Mouse (Mus musculus) hindbrain, postnatal 0 days (tissue): ENCODE measurements around the gene Agpat1. TPM values are rescaled to one million over a fixed set of nuclear protein-coding genes. Genes with fewer than 3 reads are reported as not detected.

ENCODE experiments used
- ATAC-seq: fragments of 200-750 bp; cut with Nextera tagmentation; 2 replicates; pipeline ENCODE4 v1.8.0; 2017; ENCODE audit warnings: mild to moderate bottlenecking, moderate TSS enrichment, moderate library complexity
- DNase-seq: peaks from one replicate; pipeline ENCODE4 v3.0.0-alpha.2; 2015; ENCODE audit warnings: low spot score
- H3K27ac ChIP-seq: fragments of 300-500 bp; sonication (generic); 2 replicates; pipeline ENCODE4 v1.5.1; 2014; ENCODE audit warnings: mild to moderate bottlenecking
- H3K27me3 ChIP-seq: fragments of 300-500 bp; sonication (generic); 2 replicates; pipeline ENCODE4 v1.6.1; 2014; ENCODE audit warnings: low read length, mixed read lengths; ENCODE audit not compliant: insufficient read depth
- H3K36me3 ChIP-seq: fragments of 300-500 bp; sonication (generic); 2 replicates; pipeline ENCODE4 v1.6.1; 2014; ENCODE audit warnings: low read length, mixed read lengths; ENCODE audit not compliant: insufficient read depth
- H3K4me1 ChIP-seq: fragments of 300-500 bp; sonication (generic); 2 replicates; pipeline ENCODE4 v1.6.1; 2014; ENCODE audit warnings: antibody characterized with exemption, low read length, mixed read lengths; ENCODE audit not compliant: insufficient read depth
- H3K4me2 ChIP-seq: fragments of 300-500 bp; sonication (generic); 2 replicates; pipeline ENCODE4 v1.6.1; 2014; ENCODE audit warnings: low read depth, mild to moderate bottlenecking, low read length, moderate library complexity, mixed read lengths
- H3K4me3 ChIP-seq: fragments of 300-500 bp; sonication (generic); 2 replicates; pipeline ENCODE4 v1.5.1; 2014; ENCODE audit warnings: low read length
- H3K9ac ChIP-seq: fragments of 300-500 bp; sonication (generic); replicated peaks from 2 replicates; pipeline ENCODE4 v1.6.1; 2014; ENCODE audit warnings: mild to moderate bottlenecking, low read length, moderate library complexity, mixed read lengths
- H3K9me3 ChIP-seq: fragments of 300-500 bp; sonication (generic); 2 replicates; pipeline ENCODE4 v1.6.1; 2016; ENCODE audit warnings: low read length, mixed read lengths
- CTCF ChIP-seq: IDR thresholded peaks from 2 replicates; pipeline ENCODE4 v1.5.1; 2016; ENCODE audit warnings: antibody characterized with exemption, control low read depth, low read depth
- WGBS: fragments of 180-500 bp; shearing (Covaris S2); extraction: QIAGEN DNeasy Blood & Tissue Kit; methylation state at CpG from one replicate; pipeline ENCODE4 v1.1.7; 2014; 5-methylcytosine and 5-hydroxymethylcytosine counted together
- polyA plus RNA-seq: library from polyadenylated mRNA; unstranded; fragments of >200 nt; fragmentation: Nextera tagmentation; extraction: Ambion mirVana; gene quantifications from 2 replicates; pipeline ENCODE4 v1.2.1, GENCODE M21; 2015
- total RNA-seq: library from RNA; depleted of rRNA; stranded (reverse); fragments of >200 nt; gene quantifications from 2 replicates; pipeline ENCODE4 v1.2.3, GENCODE M21; 2014

The Agpat1 gene
- total and polyA plus RNA-seq, 2 experiments from 2014 or later, result 98.4 to 322 TPM

- Histone ChIP-seq H3K4me1 (peaks cover 19% of the 10 kb centered on the region), H3K4me3 (peak overlapping the region; percentile 66), H3K9ac (peak overlapping the region; percentile 48), H3K4me2 (peak overlapping the region; percentile 71), H3K36me3 (peaks cover 10% of the 10 kb centered on the region), H3K9me3 (no peaks in the 10 kb centered on the region), H3K27ac (peak overlapping the region; percentile 78; the same call in 1 of the 2 replicates), H3K27me3 (no peaks in the 10 kb centered on the region)
- DNase-seq (no peak), ATAC-seq (no peak)
- WGBS, result 52% methylated on average over 10 of the region's 10 CpGs
- TF ChIP-seq CTCF, result no peak
These were observed 41.3 kb downstream of the Agpat1 start for GRCm38 (mm10) chr17:34645256-34645829.

- WGBS, result 73% methylated on average over 30 of the region's 30 CpGs
- no peak overlapping the region for H3K4me3 ChIP-seq
These were observed 41.9 kb downstream of the Agpat1 start for GRCm38 (mm10) chr17:34645831-34646511.

GRCm38 (mm10) chr17:34646906-34647787 is 43.1 kb downstream of the Agpat1 start, which contains the start of gene Atf6b:
Atf6b (plus strand) TSS chr17:34647146.
- H3K4me2 ChIP-seq, result peak within 1 kb of the TSS; percentile 89
- no peaks in the 10 kb centered on the region for H3K27me3 ChIP-seq
- H3K4me1 ChIP-seq, result peaks cover 13% of the 10 kb centered on the region
- no peaks in the 10 kb centered on the region for H3K9me3 ChIP-seq
- no peak for TF ChIP-seq CTCF
- peak within 1 kb of the TSS; percentile 78 for H3K27ac ChIP-seq
- WGBS, result under 1% methylated on average over 63 of the region's 66 CpGs
- peak within 1 kb of the TSS; percentile 72 for H3K4me3 ChIP-seq
- ATAC-seq (peak; percentile 97), DNase-seq (peak; percentile 98)
- H3K9ac ChIP-seq, result peak within 1 kb of the TSS; percentile 83
- peaks cover 25% of the 10 kb centered on the region for H3K36me3 ChIP-seq

More at GRCm38 (mm10) chr17:34645831-34646511, 41.9 kb downstream of the Agpat1 start:
- no peak for TF ChIP-seq CTCF
- peaks cover 15% of the 10 kb centered on the region for H3K36me3 ChIP-seq
- H3K4me1 ChIP-seq, result peaks cover 18% of the 10 kb centered on the region
- peak overlapping the region; percentile 89 for H3K4me2 ChIP-seq
- H3K9ac ChIP-seq, result no peak overlapping the region
- DNase-seq (peak; percentile 44), ATAC-seq (no peak)
- H3K27ac ChIP-seq, result no peak overlapping the region
- no peaks in the 10 kb centered on the region for H3K9me3 ChIP-seq
- no peaks in the 10 kb centered on the region for H3K27me3 ChIP-seq

GRCm38 (mm10) chr17:34648141-34648890 is 44.3 kb downstream of the Agpat1 start:
- H3K27ac ChIP-seq, result no peak overlapping the region
- H3K9me3 ChIP-seq, result no peaks in the 10 kb centered on the region
- ATAC-seq, result no peak
- peaks cover 37% of the 10 kb centered on the region for H3K36me3 ChIP-seq
- H3K4me3 ChIP-seq, result peak overlapping the region; percentile 72; the same call in 1 of the 2 replicates
- no peak for DNase-seq
- H3K9ac ChIP-seq, result peak overlapping the region; percentile 83; the same call in 1 of the 2 replicates
- no peak for TF ChIP-seq CTCF
- WGBS, result 86% methylated on average over 16 of the region's 16 CpGs
- H3K27me3 ChIP-seq, result no peaks in the 10 kb centered on the region
- H3K4me1 ChIP-seq, result peaks cover 13% of the 10 kb centered on the region
- H3K4me2 ChIP-seq, result peak overlapping the region; percentile 89

GRCm38 (mm10) chr17:34649106-34649864 is 45.2 kb downstream of the Agpat1 start:
- H3K36me3 ChIP-seq, result peaks cover 42% of the 10 kb centered on the region
- H3K27ac ChIP-seq, result no peak overlapping the region
- DNase-seq (no peak), ATAC-seq (no peak)
- TF ChIP-seq CTCF, result no peak
- no peak overlapping the region for H3K9ac ChIP-seq
- no peaks in the 10 kb centered on the region for H3K9me3 ChIP-seq
- 88% methylated on average over 18 of the region's 18 CpGs for WGBS
- no peak overlapping the region for H3K4me2 ChIP-seq
- H3K4me1 ChIP-seq, result peaks cover 12% of the 10 kb centered on the region
- no peaks in the 10 kb centered on the region for H3K27me3 ChIP-seq
- no peak overlapping the region for H3K4me3 ChIP-seq
